Mouse (Mus musculus) liver, postnatal 0 days (tissue): ENCODE results near the gene Rab26. TPM values are rescaled to one million over a fixed set of nuclear protein-coding genes. Genes with fewer than 3 reads are reported as not detected.
A peak's percentile ranks its signal among the peaks of the same experiment; 100 is the strongest.

ENCODE experiments used
- ATAC-seq: fragments of 200-750 bp; cut with Nextera tagmentation; 2 replicates; pipeline ENCODE4 v1.8.0; 2017; ENCODE audit warnings: mild to moderate bottlenecking, moderate library complexity
- DNase-seq: peaks from one replicate; pipeline ENCODE4 v3.0.0-alpha.2; 2016
- H3K27ac ChIP-seq: fragments of 300-500 bp; sonication (generic); 2 replicates; pipeline ENCODE4 v1.5.1; 2014; ENCODE audit warnings: antibody characterized with exemption, moderate library complexity, mild to moderate bottlenecking, low read depth
- H3K27me3 ChIP-seq: fragments of 300-500 bp; sonication (generic); 2 replicates; pipeline ENCODE4 v1.6.1; 2014; ENCODE audit warnings: low read length, control low read depth, mixed read lengths; ENCODE audit not compliant: insufficient read depth
- H3K36me3 ChIP-seq: fragments of 300-500 bp; sonication (generic); replicated peaks from 2 replicates; pipeline ENCODE4 v1.6.1; 2014; ENCODE audit warnings: mild to moderate bottlenecking, control low read depth, low read length, moderate library complexity, mixed read lengths; ENCODE audit not compliant: insufficient read depth
- H3K4me1 ChIP-seq: fragments of 300-500 bp; sonication (generic); 2 replicates; pipeline ENCODE4 v1.6.1; 2014; ENCODE audit warnings: antibody characterized with exemption, mild to moderate bottlenecking, control low read depth; ENCODE audit not compliant: insufficient read depth
- H3K4me2 ChIP-seq: fragments of 300-500 bp; sonication (generic); 2 replicates; pipeline ENCODE4 v1.6.1; 2014; ENCODE audit warnings: low read depth, mild to moderate bottlenecking, low read length, moderate library complexity, mixed read lengths
- H3K4me3 ChIP-seq: fragments of 300-500 bp; sonication (generic); 2 replicates; pipeline ENCODE4 v1.5.1; 2014; ENCODE audit warnings: low read depth, low read length
- H3K9ac ChIP-seq: fragments of 300-500 bp; sonication (generic); replicated peaks from 2 replicates; pipeline ENCODE4 v1.6.1; 2014; ENCODE audit warnings: mild to moderate bottlenecking, moderate library complexity
- H3K9me3 ChIP-seq: fragments of 300-500 bp; sonication (generic); 2 replicates; pipeline ENCODE4 v1.6.1; 2016; ENCODE audit warnings: mild to moderate bottlenecking, control low read depth, low read length, mixed read lengths
- CTCF ChIP-seq: sonication (generic); IDR thresholded peaks from 2 replicates; pipeline ENCODE4 v1.5.1; 2016; ENCODE audit warnings: antibody characterized with exemption, low read depth
- EP300 ChIP-seq: IDR thresholded peaks from 2 replicates; pipeline ENCODE4 v1.6.1; 2016; ENCODE audit warnings: antibody characterized with exemption, low read depth, mild to moderate bottlenecking
- WGBS: fragments of 180-500 bp; shearing (Covaris S2); extraction: QIAGEN DNeasy Blood & Tissue Kit; methylation state at CpG from one replicate; pipeline ENCODE4 v1.1.7; 2014; ENCODE audit not compliant: insufficient replicate concordance; 5-methylcytosine and 5-hydroxymethylcytosine counted together
- polyA plus RNA-seq: library from polyadenylated mRNA; unstranded; fragments of >200 nt; fragmentation: Nextera tagmentation; extraction: Ambion mirVana; gene quantifications from 2 replicates; pipeline ENCODE4 v1.2.1, GENCODE M21; 2015

Rab26 gene
- polyA plus RNA-seq, 1 experiment from 2014 or later, result 0.81 TPM

DNA sequence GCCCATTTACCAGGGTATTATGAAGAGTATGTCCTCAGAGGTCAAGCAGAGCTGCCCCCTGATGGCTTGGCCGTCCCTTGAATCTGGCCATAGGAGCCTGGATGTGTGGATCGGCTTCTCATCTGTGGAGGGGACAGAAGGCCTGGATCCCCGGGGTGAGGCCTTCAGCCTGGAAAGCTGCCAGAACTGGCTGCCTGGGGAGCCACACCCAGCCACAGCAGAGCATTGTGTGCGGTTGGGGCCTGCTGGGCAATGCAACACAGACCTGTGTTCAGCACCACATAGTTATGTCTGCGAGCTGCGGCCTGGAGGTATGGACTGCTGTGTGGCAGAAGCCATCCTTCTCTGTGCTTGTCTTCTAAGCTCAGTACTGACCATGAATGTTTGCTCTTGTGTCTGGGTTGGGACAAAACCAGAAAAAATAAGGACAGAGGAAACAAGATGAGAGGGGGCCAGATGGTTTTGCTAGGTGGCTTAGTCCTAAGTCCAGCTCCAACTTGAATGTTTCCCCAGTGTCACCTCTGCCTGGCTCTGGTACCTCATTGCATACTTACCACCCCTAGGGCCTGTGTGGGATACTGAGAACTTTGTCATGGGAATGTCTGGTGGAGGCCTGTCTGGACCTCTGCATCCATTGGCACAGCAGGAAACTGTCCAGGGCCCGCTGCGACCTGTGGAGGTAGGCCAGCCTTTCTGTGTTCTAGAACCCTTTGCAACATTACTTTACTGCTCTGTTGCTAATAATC, 33.2 kb upstream of the Rab26 start:
- Histone ChIP-seq H3K4me3 (no peak overlapping the region), H3K4me2 (0 out of 2 replicates have a peak overlapping the region, but pooled peaks have one; percentile 9), H3K27me3 (no peaks in the 10 kb centered on the region), H3K4me1 (no peaks in the 10 kb centered on the region), H3K9me3 (no peaks in the 10 kb centered on the region), H3K36me3 (peaks cover 16% of the 10 kb centered on the region), H3K9ac (0 out of 2 replicates have a peak overlapping the region, but pooled peaks have one; percentile 21), H3K27ac (no peak overlapping the region)
- ATAC-seq, result peak; percentile 73
- DNase-seq, result peak; percentile 71
- TF ChIP-seq EP300, result no peak
- no peak for TF ChIP-seq CTCF
- WGBS, result 50% methylated on average over 8 of the region's 8 CpGs

GRCm38 (mm10) chr17:24565792-24566191, 31.8 kb upstream of the Rab26 start:
- H3K9ac ChIP-seq, result no peak overlapping the region
- H3K27me3 ChIP-seq, result no peaks in the 10 kb centered on the region
- 69% methylated on average over 3 of the region's 3 CpGs for WGBS
- H3K9me3 ChIP-seq, result no peaks in the 10 kb centered on the region
- H3K36me3 ChIP-seq, result peaks cover 14% of the 10 kb centered on the region
- no peak for TF ChIP-seq EP300
- no peak for TF ChIP-seq CTCF
- H3K4me2 ChIP-seq, result no peak overlapping the region
- ATAC-seq, result no peak
- H3K27ac ChIP-seq, result no peak overlapping the region
- no peaks in the 10 kb centered on the region for H3K4me1 ChIP-seq
- no peak overlapping the region for H3K4me3 ChIP-seq
- no peak for DNase-seq

DNA sequence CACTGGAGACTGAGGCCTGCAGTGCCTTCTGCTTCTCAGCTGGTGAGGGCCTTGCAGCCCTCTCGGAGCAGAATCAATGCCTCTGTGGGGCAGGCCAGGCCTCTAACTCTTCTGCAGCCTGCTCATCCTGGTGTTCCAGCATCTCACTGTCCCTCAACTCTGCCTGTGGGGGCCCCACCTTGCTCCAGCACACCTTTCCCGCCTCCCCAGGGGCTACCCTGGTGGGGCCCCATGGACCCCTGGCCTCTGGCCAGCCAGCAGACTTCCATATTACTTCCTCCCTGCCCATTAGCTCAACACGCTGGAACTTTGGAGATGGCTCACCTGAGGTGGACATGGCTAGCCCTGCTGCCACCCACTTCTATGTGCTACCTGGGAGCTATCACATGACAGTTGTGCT, 31.1 kb upstream of the Rab26 start:
- Histone ChIP-seq H3K4me3 (no peak overlapping the region), H3K4me2 (no peak overlapping the region), H3K9ac (no peak overlapping the region), H3K9me3 (no peaks in the 10 kb centered on the region), H3K27ac (no peak overlapping the region), H3K27me3 (no peaks in the 10 kb centered on the region), H3K4me1 (no peaks in the 10 kb centered on the region), H3K36me3 (peaks cover 9% of the 10 kb centered on the region)
- TF ChIP-seq CTCF (no peak), EP300 (no peak)
- ATAC-seq, result no peak
- no peak for DNase-seq
- WGBS, result 79% methylated on average over 3 of the region's 3 CpGs

GRCm38 (mm10) chr17:24564422-24564821, 30.4 kb upstream of the Rab26 start:
- Histone ChIP-seq H3K4me1 (no peaks in the 10 kb centered on the region), H3K4me3 (no peak overlapping the region), H3K9ac (no peak overlapping the region), H3K27ac (no peak overlapping the region), H3K4me2 (no peak overlapping the region), H3K36me3 (peaks cover 9% of the 10 kb centered on the region), H3K27me3 (no peaks in the 10 kb centered on the region), H3K9me3 (no peaks in the 10 kb centered on the region)
- no peak for DNase-seq
- TF ChIP-seq CTCF, result no peak
- TF ChIP-seq EP300, result no peak
- no peak for ATAC-seq
- WGBS, result 79% methylated on average over 4 of the region's 4 CpGs

GRCm38 (mm10) chr17:24563638-24564037, 29.6 kb upstream of the Rab26 start:
- Histone ChIP-seq H3K4me3 (no peak overlapping the region), H3K4me2 (no peak overlapping the region), H3K9me3 (no peaks in the 10 kb centered on the region), H3K4me1 (peaks cover 3% of the 10 kb centered on the region; the same call in 1 of the 2 replicates), H3K36me3 (peaks cover 2% of the 10 kb centered on the region; the same call in 1 of the 2 replicates), H3K27me3 (no peaks in the 10 kb centered on the region), H3K27ac (no peak overlapping the region), H3K9ac (no peak overlapping the region)
- DNase-seq (no peak), ATAC-seq (no peak)
- no peak for TF ChIP-seq EP300
- no peak for TF ChIP-seq CTCF
- WGBS, result 47% methylated on average over 5 of the region's 5 CpGs

DNA sequence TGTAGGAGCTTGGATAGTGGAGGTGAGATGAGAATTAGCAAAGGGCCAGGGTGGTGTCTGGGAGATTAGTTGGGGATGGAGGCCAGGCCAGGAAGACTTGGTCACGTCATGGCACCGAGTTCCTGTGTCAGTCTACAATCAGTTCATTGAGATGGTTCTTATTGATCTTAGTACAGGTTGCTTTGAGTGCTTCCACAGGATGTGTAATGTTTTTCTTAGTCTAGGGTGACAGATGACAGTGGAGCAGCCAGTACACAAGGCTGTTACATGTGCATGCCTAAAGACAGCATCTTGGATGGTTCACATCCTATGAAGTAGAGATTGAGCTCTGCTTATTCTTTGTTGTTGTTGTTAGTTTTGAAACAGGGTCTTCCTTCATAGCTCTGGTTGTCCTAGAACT, 27.6 kb upstream of the Rab26 start:
- Histone ChIP-seq H3K4me1 (peaks cover 3% of the 10 kb centered on the region; the same call in 1 of the 2 replicates), H3K27ac (no peak overlapping the region), H3K4me3 (no peak overlapping the region), H3K4me2 (no peak overlapping the region), H3K9me3 (no peaks in the 10 kb centered on the region), H3K9ac (no peak overlapping the region), H3K36me3 (no peaks in the 10 kb centered on the region), H3K27me3 (no peaks in the 10 kb centered on the region)
- TF ChIP-seq CTCF (no peak), EP300 (no peak)
- 84% methylated on average over 2 of the region's 2 CpGs for WGBS
- DNase-seq, result no peak
- no peak for ATAC-seq
